Mouse (Mus musculus) embryo, embryonic 11 days (tissue): Measurements from ENCODE around the gene Vmn2r52.
"Not testable (repeated sequence)": the region's sequence is repeated elsewhere in the genome, so short reads cannot be mapped to it uniquely, and the experiment has no call there.

Experiments
- DNase-seq: peaks from one replicate; pipeline ENCODE4 v3.0.0-alpha.2; 2015

Vmn2r52 gene

DNA sequence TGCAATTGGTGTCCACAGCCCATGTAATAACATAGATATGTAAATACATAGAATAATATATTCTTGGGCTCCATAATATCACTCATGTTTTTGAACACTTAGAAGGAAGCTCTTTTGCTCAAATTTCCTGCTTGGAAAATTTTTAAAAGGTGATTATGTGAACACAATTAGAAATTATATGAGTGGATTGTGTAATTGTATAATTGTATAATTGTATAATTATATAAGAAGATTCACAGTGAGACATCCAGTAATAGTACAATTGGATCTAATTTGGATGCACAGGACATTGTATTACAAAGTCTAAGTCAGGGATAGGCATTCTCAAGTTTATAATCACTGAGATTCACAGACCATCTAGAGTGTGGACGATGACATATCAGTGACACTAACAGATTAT is at the start of gene Vmn2r52:
TSS of gene Vmn2r52 (minus strand) at position 101 of the 400 bp plus-strand sequence.
- DNase-seq = no peak

DNA sequence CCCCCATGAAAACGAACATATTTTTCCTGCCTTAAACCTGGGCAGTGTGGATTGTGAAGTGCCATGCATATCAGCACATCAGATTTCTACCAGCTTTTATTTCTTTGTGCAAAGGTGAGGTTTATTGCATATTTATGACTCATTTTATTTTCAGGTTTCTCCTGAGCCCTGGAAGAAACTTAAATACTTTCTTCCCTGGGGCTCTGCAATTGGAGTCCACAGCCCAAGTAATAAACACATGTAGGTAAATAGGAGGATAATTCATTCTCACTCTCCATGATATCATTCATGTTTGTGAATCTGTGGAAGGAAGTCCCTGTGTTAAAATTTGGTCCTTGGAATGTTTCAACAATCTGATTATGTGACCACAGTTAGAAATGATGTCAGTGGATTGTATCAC is 70.7 kb downstream of the Vmn2r52 start, which contains the start of gene Vmn2r51:
TSS of gene Vmn2r51 (minus strand) at position 101 of the 400 bp plus-strand sequence.
- not testable (repeated sequence) for DNase-seq
